Mouse (Mus musculus) lung, postnatal 0 days (tissue): Measurements from ENCODE around the gene Rfxank. TPM values are rescaled to one million over a fixed set of nuclear protein-coding genes. Genes with fewer than 3 reads are reported as not detected.

Experiments
- ATAC-seq: fragments of 200-750 bp; cut with Nextera tagmentation; 2 replicates; pipeline ENCODE4 v1.8.0; 2017; ENCODE audit warnings: moderate library complexity
- DNase-seq: peaks from one replicate; pipeline ENCODE4 v3.0.0-alpha.2; 2016; ENCODE audit warnings: low spot score
- H3K27ac ChIP-seq: fragments of 300-500 bp; sonication (generic); 2 replicates; pipeline ENCODE4 v1.5.1; 2014; ENCODE audit warnings: antibody characterized with exemption, mild to moderate bottlenecking, low read length, mixed read lengths
- H3K27me3 ChIP-seq: fragments of 300-500 bp; sonication (generic); replicated peaks from 2 replicates; pipeline ENCODE4 v1.6.1; 2014; ENCODE audit warnings: low read length, mixed read lengths; ENCODE audit not compliant: insufficient read depth
- H3K36me3 ChIP-seq: fragments of 300-500 bp; sonication (generic); 2 replicates; pipeline ENCODE4 v1.6.1; 2014; ENCODE audit warnings: low read length, mixed read lengths; ENCODE audit not compliant: insufficient read depth
- H3K4me1 ChIP-seq: fragments of 300-500 bp; sonication (generic); 2 replicates; pipeline ENCODE4 v1.6.1; 2014; ENCODE audit warnings: antibody characterized with exemption, low read depth, low read length, mixed read lengths; ENCODE audit not compliant: insufficient read depth
- H3K4me2 ChIP-seq: fragments of 300-500 bp; sonication (generic); replicated peaks from 2 replicates; pipeline ENCODE4 v1.6.1; 2014; ENCODE audit warnings: low read depth, mild to moderate bottlenecking, low read length, moderate library complexity, mixed read lengths
- H3K4me3 ChIP-seq: fragments of 300-500 bp; sonication (generic); 2 replicates; pipeline ENCODE4 v1.5.1; 2014; ENCODE audit warnings: low read depth, low read length
- H3K9ac ChIP-seq: fragments of 300-500 bp; sonication (generic); replicated peaks from 2 replicates; pipeline ENCODE4 v1.6.1; 2014; ENCODE audit warnings: low read depth, mild to moderate bottlenecking
- H3K9me3 ChIP-seq: fragments of 300-500 bp; sonication (generic); 2 replicates; pipeline ENCODE4 v1.6.1; 2016; ENCODE audit warnings: low read length, mixed read lengths
- CTCF ChIP-seq: IDR thresholded peaks from 2 replicates; pipeline ENCODE4 v1.5.1; 2016; ENCODE audit warnings: antibody characterized with exemption, mild to moderate bottlenecking
- EP300 ChIP-seq: IDR thresholded peaks from 2 replicates; pipeline ENCODE4 v1.6.1; 2016; ENCODE audit warnings: antibody characterized with exemption, mild to moderate bottlenecking, control low read depth
- WGBS: fragments of 180-500 bp; shearing (Covaris S2); extraction: QIAGEN DNeasy Blood & Tissue Kit; methylation state at CpG from one replicate; pipeline ENCODE4 v1.1.7; 2014; 5-methylcytosine and 5-hydroxymethylcytosine counted together
- microRNA-seq: library from miRNA; unstranded; fragments of <30 nt; microRNA quantifications from one replicate; pipeline ENCODE4, GENCODE M21; 2016
- polyA plus RNA-seq: library from polyadenylated mRNA; unstranded; fragments of >200 nt; fragmentation: Nextera tagmentation; extraction: Ambion mirVana; gene quantifications from 2 replicates; pipeline ENCODE4 v1.2.1, GENCODE M21; 2015

The Rfxank gene
- polyA plus RNA-seq, 1 experiment from 2014 or later = 12.7 TPM

DNA sequence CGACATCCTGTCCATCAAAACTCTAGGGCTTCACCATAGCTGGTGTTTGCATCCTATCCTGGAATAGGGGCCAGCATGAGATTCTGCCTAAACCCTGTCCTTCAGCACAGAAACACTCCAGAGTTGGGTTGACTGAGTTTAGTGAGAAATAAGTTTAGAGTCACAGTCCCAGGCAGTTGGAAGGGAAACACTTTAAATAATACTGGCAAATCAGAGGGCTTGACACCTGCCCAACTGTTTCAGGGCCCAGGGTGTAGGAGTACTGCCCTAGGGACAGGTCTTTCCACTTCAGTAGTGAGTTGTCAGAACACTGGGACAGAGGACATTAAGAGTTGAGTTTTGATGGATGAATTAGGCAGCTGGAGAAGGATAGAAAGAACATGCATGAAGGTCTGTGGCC lies 52.8 kb downstream of the Rfxank start:
- Histone ChIP-seq H3K9ac (no peak overlapping the region), H3K36me3 (no peaks in the 10 kb centered on the region), H3K9me3 (no peaks in the 10 kb centered on the region), H3K27ac (no peak overlapping the region), H3K4me3 (no peak overlapping the region), H3K4me1 (no peaks in the 10 kb centered on the region; the same call in 1 of the 2 replicates), H3K4me2 (no peak overlapping the region), H3K27me3 (peaks cover 64% of the 10 kb centered on the region)
- ATAC-seq (no peak), DNase-seq (no peak)
- TF ChIP-seq EP300 (no peak), CTCF (no peak)
- WGBS = 40% methylated on average over 1 of the region's 1 CpGs

- H3K4me1 ChIP-seq = no peaks in the 10 kb centered on the region; the same call in 1 of the 2 replicates
- no peak for ATAC-seq
- H3K36me3 ChIP-seq = no peaks in the 10 kb centered on the region
- peak overlapping the region; percentile 48 for H3K4me2 ChIP-seq
- peak overlapping the region; percentile 17 for H3K4me3 ChIP-seq
- WGBS = 5% methylated on average over 56 of the region's 71 CpGs
- DNase-seq = no peak
- H3K27ac ChIP-seq = no peak overlapping the region
- no peak overlapping the region for H3K9ac ChIP-seq
- H3K27me3 ChIP-seq = peaks cover 64% of the 10 kb centered on the region
- H3K9me3 ChIP-seq = no peaks in the 10 kb centered on the region
- TF ChIP-seq CTCF (peak; percentile 44), EP300 (no peak)
Observed at GRCm38 (mm10) chr8:70084191-70085065, 54.5 kb downstream of the Rfxank start.

DNA sequence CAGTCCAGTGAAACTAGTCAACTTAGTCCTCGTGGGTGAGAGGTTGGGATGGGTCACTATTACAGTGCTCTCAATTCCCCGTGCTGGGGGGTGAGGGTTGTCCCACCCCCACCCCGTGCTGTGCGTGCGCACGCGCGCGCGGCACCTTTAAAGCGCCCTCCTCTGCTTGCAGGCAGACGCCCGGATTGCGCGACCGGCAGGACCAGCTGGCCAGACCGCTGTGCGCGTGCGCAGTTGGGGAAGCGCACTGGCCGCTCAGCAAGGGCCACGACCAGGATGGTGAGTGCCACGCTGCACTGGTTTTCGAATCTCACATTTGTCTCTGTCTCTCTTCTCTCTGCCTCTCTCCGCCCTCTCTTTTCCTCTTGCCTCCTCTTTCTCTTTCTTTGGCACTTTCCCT lies 55.7 kb downstream of the Rfxank start, which contains the start of gene Hapln4:
Hapln4 (plus strand) TSS at position 173 of the 400 bp plus-strand sequence.
- no peak for ATAC-seq
- Histone ChIP-seq H3K9ac (no peak within 1 kb of the TSS), H3K27me3 (peaks cover 52% of the 10 kb centered on the region)

GRCm38 (mm10) chr8:70081976-70082375 lies 57.0 kb downstream of the Rfxank start:
- Histone ChIP-seq H3K27ac (no peak overlapping the region), H3K4me1 (no peaks in the 10 kb centered on the region; the same call in 1 of the 2 replicates), H3K4me2 (no peak overlapping the region), H3K9ac (no peak overlapping the region), H3K27me3 (peaks cover 39% of the 10 kb centered on the region), H3K9me3 (no peaks in the 10 kb centered on the region), H3K4me3 (no peak overlapping the region), H3K36me3 (no peaks in the 10 kb centered on the region)
- ATAC-seq (no peak), DNase-seq (no peak)
- TF ChIP-seq CTCF (no peak), EP300 (no peak)
- WGBS = 92% methylated on average over 2 of the region's 2 CpGs

More for the DNA sequence above, 55.7 kb downstream of the Rfxank start, which contains the start of gene Hapln4:
- Histone ChIP-seq H3K4me2 (peak within 1 kb of the TSS; percentile 48), H3K4me3 (peak within 1 kb of the TSS; percentile 17), H3K9me3 (no peaks in the 10 kb centered on the region), H3K4me1 (no peaks in the 10 kb centered on the region; the same call in 1 of the 2 replicates), H3K27ac (no peak within 1 kb of the TSS), H3K36me3 (no peaks in the 10 kb centered on the region)
- WGBS = 2% methylated on average over 25 of the region's 26 CpGs
- peak; percentile 49 for DNase-seq
- TF ChIP-seq EP300 (no peak), CTCF (0 out of 2 replicates have a peak, but pooled peaks have one; percentile 2)

Small RNA genes lying within 50 kb of the gene (microRNA-seq; reads per million reads assigned to microRNA genes)
- gene Mir7066 = not detected

Other genes with a start within 250 kb of the Rfxank start
- gene Tssk6, start 237.0 kb downstream of the Rfxank start, polyA plus RNA-seq = 1.9 and 2.3 TPM in 2 replicates
- 165 and 177 TPM in 2 replicates for gene Ndufa13, start 236.6 kb downstream of the Rfxank start, polyA plus RNA-seq
- gene Yjefn3, start 236.4 kb downstream of the Rfxank start, polyA plus RNA-seq = 2.1 and 3.4 TPM in 2 replicates
- 40.9 and 41.8 TPM in 2 replicates for gene Gatad2a, start 142.8 kb downstream of the Rfxank start, polyA plus RNA-seq
- gene Mau2, start 96.4 kb downstream of the Rfxank start, polyA plus RNA-seq = 37.1 and 37.2 TPM in 2 replicates
- gene Sugp1, start 96.3 kb downstream of the Rfxank start, polyA plus RNA-seq = 25.4 and 27.3 TPM in 2 replicates
- 3.8 and 4.2 TPM in 2 replicates for gene Tm6sf2, start 66.2 kb downstream of the Rfxank start, polyA plus RNA-seq
- not detected in 2 replicates for gene Hapln4, start 55.7 kb downstream of the Rfxank start, polyA plus RNA-seq
- 0.05 and 0.06 TPM in 2 replicates for gene Ncan, start 18.3 kb downstream of the Rfxank start, polyA plus RNA-seq
- 27.8 and 32.0 TPM in 2 replicates for gene Nr2c2ap, start 7.8 kb downstream of the Rfxank start, polyA plus RNA-seq
- 33.4 and 34.2 TPM in 2 replicates for gene Borcs8, start 345 bp upstream of the Rfxank start, polyA plus RNA-seq
- gene Mef2b, start 557 bp upstream of the Rfxank start, polyA plus RNA-seq = 0.11 and 0.29 TPM in 2 replicates
- gene Tmem161a, start 33.2 kb upstream of the Rfxank start, polyA plus RNA-seq = 45.0 and 45.8 TPM in 2 replicates
- 4.0 and 4.3 TPM in 2 replicates for gene Slc25a42, start 73.2 kb upstream of the Rfxank start, polyA plus RNA-seq
- 12.3 and 13.6 TPM in 2 replicates for gene Sugp2, start 95.1 kb upstream of the Rfxank start, polyA plus RNA-seq
- gene Armc6, start 95.3 kb upstream of the Rfxank start, polyA plus RNA-seq = 10.4 and 11.9 TPM in 2 replicates
- 54.1 and 61.1 TPM in 2 replicates for gene Homer3, start 143.7 kb upstream of the Rfxank start, polyA plus RNA-seq
- gene Ddx49, start 163.3 kb upstream of the Rfxank start, polyA plus RNA-seq = 29.9 and 32.5 TPM in 2 replicates
- 266 and 297 TPM in 2 replicates for gene Cope, start 163.4 kb upstream of the Rfxank start, polyA plus RNA-seq
- 0.63 and 1.6 TPM in 2 replicates for gene Cers1, start 176.6 kb upstream of the Rfxank start, polyA plus RNA-seq
- gene Gdf1, start 190.7 kb upstream of the Rfxank start, polyA plus RNA-seq = 0.33 and 0.81 TPM in 2 replicates
- 10.4 and 11.1 TPM in 2 replicates for gene Upf1, start 214.1 kb upstream of the Rfxank start, polyA plus RNA-seq
- 0.13 and 0.29 TPM in 2 replicates for gene Comp, start 234.4 kb upstream of the Rfxank start, polyA plus RNA-seq